Mouse (Mus musculus): ENCODE results near the gene Mrpl30.

GRCm38 (mm10) chr1:37873157-37873556 lies 17.1 kb upstream of the Mrpl30 start:
- TF ChIP-seq GATA1 (IDR thresholded peaks at IDR 0.05; ENCODE audit: low read length) (no peak), TAL1 (IDR thresholded peaks at IDR 0.05; ENCODE audit: low read length) (no peak)
